8 mouse cellular contexts compared by ENCODE assay signal in genomic region chr17:24672141-24672540, GRCm38 (mm10). TPM values are rescaled to one million over a fixed set of nuclear protein-coding genes. Genes with fewer than 3 reads are reported as not detected.
DNase-seq lines count a peak whose midpoint lies in the region; ATAC-seq and TF ChIP-seq lines count a peak whose summit lies in the region.

No protein-coding gene starts in this region.

- no peak for ATAC-seq in hindbrain, embryonic 15.5 days (ENCODE audit: low FRiP score, low read depth)
- ATAC-seq in hindbrain, embryonic 12.5 days (ENCODE audit: low FRiP score): no peak
- ATAC-seq in embryonic facial prominence, embryonic 12.5 days (ENCODE audit: insufficient number of reproducible peaks, insufficient read depth, low FRiP score, low TSS enrichment): no peak
- no peak for ATAC-seq in intestine, embryonic 14.5 days (replicated peaks; ENCODE audit: low FRiP score, low TSS enrichment, low read depth)
- ATAC-seq in liver, embryonic 14.5 days (ENCODE audit: insufficient read depth): 0 out of 2 replicates have a peak, but pooled peaks have one; percentile 7

- H3K4me2 ChIP-seq in hindbrain, embryonic 15.5 days: peak overlapping the region; percentile 5; the same call in 1 of the 2 replicates
- no peak overlapping the region for H3K4me2 ChIP-seq in hindbrain, embryonic 12.5 days (replicated peaks)
- peak overlapping the region; percentile 83 for H3K4me2 ChIP-seq in embryonic facial prominence, embryonic 12.5 days (replicated peaks)
- H3K4me2 ChIP-seq in intestine, embryonic 14.5 days (ENCODE audit: low read length): peak overlapping the region; percentile 20
- H3K4me2 ChIP-seq in liver, embryonic 14.5 days (ENCODE audit: low read depth): peak overlapping the region; percentile 96

- 32% methylated on average over 5 of the region's 5 CpGs for WGBS in hindbrain, embryonic 15.5 days
- WGBS in hindbrain, embryonic 12.5 days: 39% methylated on average over 5 of the region's 5 CpGs
- 16% methylated on average over 5 of the region's 5 CpGs for WGBS in embryonic facial prominence, embryonic 12.5 days
- WGBS in intestine, embryonic 14.5 days: 15% methylated on average over 5 of the region's 5 CpGs
- 10% methylated on average over 5 of the region's 5 CpGs for WGBS in liver, embryonic 14.5 days (ENCODE audit: insufficient replicate concordance)

- no peak overlapping the region for H3K27ac ChIP-seq in hindbrain, embryonic 15.5 days (replicated peaks)
- H3K27ac ChIP-seq in hindbrain, embryonic 12.5 days: no peak overlapping the region
- H3K27ac ChIP-seq in embryonic facial prominence, embryonic 12.5 days: no peak overlapping the region
- H3K27ac ChIP-seq in intestine, embryonic 14.5 days (ENCODE audit: low read depth): no peak overlapping the region
- no peak overlapping the region for H3K27ac ChIP-seq in liver, embryonic 14.5 days

- no peak for TF ChIP-seq EP300 in liver, embryonic 14.5 days (IDR thresholded peaks at IDR 0.05; ENCODE audit: low read depth)

- H3K36me3 ChIP-seq in hindbrain, embryonic 15.5 days: 0 out of 2 replicates have a peak, but pooled peaks cover 8% of the 10 kb centered on the region
- H3K36me3 ChIP-seq in hindbrain, embryonic 12.5 days: peaks cover 9% of the 10 kb centered on the region
- H3K36me3 ChIP-seq in embryonic facial prominence, embryonic 12.5 days: peaks cover 9% of the 10 kb centered on the region
- H3K36me3 ChIP-seq in intestine, embryonic 14.5 days (ENCODE audit: control insufficient read depth, insufficient read depth, low read length): peaks cover 6% of the 10 kb centered on the region
- H3K36me3 ChIP-seq in liver, embryonic 14.5 days (replicated peaks; ENCODE audit: control insufficient read depth, insufficient read depth, low read depth): peaks cover 6% of the 10 kb centered on the region

- H3K9ac ChIP-seq in hindbrain, embryonic 15.5 days: no peak overlapping the region
- H3K9ac ChIP-seq in hindbrain, embryonic 12.5 days: no peak overlapping the region
- H3K9ac ChIP-seq in embryonic facial prominence, embryonic 12.5 days: peak overlapping the region; percentile 27; the same call in 1 of the 2 replicates
- H3K9ac ChIP-seq in intestine, embryonic 14.5 days (ENCODE audit: low read length): 0 out of 2 replicates have a peak overlapping the region, but pooled peaks have one; percentile 6
- H3K9ac ChIP-seq in liver, embryonic 14.5 days (replicated peaks): peak overlapping the region; percentile 16; the same call in 1 of the 2 replicates

- DNase-seq in intestine, embryonic 14.5 days (ENCODE audit: low spot score): no peak
- DNase-seq in liver, embryonic 14.5 days (ENCODE audit: low read depth in 3 of 3, low spot score in 3 of 3): peak in 1 of 3 experiments; percentile 47
- DNase-seq in retina, postnatal 1 day: no peak
- DNase-seq in left cerebral cortex, adult 11 months (ENCODE audit: low spot score): no peak
- DNase-seq in c-Kit-positive CD71-positive TER-119-positive erythroid progenitor cells, embryonic 14.5 days (ENCODE audit: low spot score): no peak

- H3K9me3 ChIP-seq in hindbrain, embryonic 15.5 days: no peaks in the 10 kb centered on the region
- no peaks in the 10 kb centered on the region for H3K9me3 ChIP-seq in hindbrain, embryonic 12.5 days (replicated peaks)
- no peaks in the 10 kb centered on the region for H3K9me3 ChIP-seq in embryonic facial prominence, embryonic 12.5 days
- H3K9me3 ChIP-seq in intestine, embryonic 14.5 days (ENCODE audit: control insufficient read depth, low read length): no peaks in the 10 kb centered on the region
- no peaks in the 10 kb centered on the region for H3K9me3 ChIP-seq in liver, embryonic 14.5 days (ENCODE audit: control insufficient read depth, low read length)

- H3K4me3 ChIP-seq in hindbrain, embryonic 15.5 days: no peak overlapping the region
- H3K4me3 ChIP-seq in hindbrain, embryonic 12.5 days: no peak overlapping the region
- H3K4me3 ChIP-seq in embryonic facial prominence, embryonic 12.5 days: 0 out of 2 replicates have a peak overlapping the region, but pooled peaks have one; percentile 9
- H3K4me3 ChIP-seq in intestine, embryonic 14.5 days (ENCODE audit: low read depth, low read length): no peak overlapping the region
- no peak overlapping the region for H3K4me3 ChIP-seq in liver, embryonic 14.5 days (ENCODE audit: insufficient read depth in 1 of 2, low read depth in 2 of 2, low read length in 2 of 2)

- TF ChIP-seq CTCF in liver, embryonic 14.5 days (IDR thresholded peaks at IDR 0.05; ENCODE audit: low read depth): no peak

- H3K4me1 ChIP-seq in hindbrain, embryonic 15.5 days (replicated peaks): peaks cover 36% of the 10 kb centered on the region
- H3K4me1 ChIP-seq in hindbrain, embryonic 12.5 days: peaks cover 29% of the 10 kb centered on the region
- H3K4me1 ChIP-seq in embryonic facial prominence, embryonic 12.5 days: peaks cover 33% of the 10 kb centered on the region
- H3K4me1 ChIP-seq in intestine, embryonic 14.5 days (replicated peaks; ENCODE audit: control insufficient read depth, insufficient read depth, low read length): peaks cover 26% of the 10 kb centered on the region
- peaks cover 21 to 30% of the 10 kb centered on the region in 2 experiments for H3K4me1 ChIP-seq in liver, embryonic 14.5 days (replicated peaks; ENCODE audit: control insufficient read depth in 2 of 2, insufficient read depth in 2 of 2, low read length in 1 of 2)

- no peaks in the 10 kb centered on the region for H3K27me3 ChIP-seq in hindbrain, embryonic 15.5 days
- H3K27me3 ChIP-seq in hindbrain, embryonic 12.5 days: no peaks in the 10 kb centered on the region
- no peaks in the 10 kb centered on the region for H3K27me3 ChIP-seq in embryonic facial prominence, embryonic 12.5 days
- no peaks in the 10 kb centered on the region for H3K27me3 ChIP-seq in intestine, embryonic 14.5 days (replicated peaks; ENCODE audit: control insufficient read depth, insufficient read depth, low read length)
- H3K27me3 ChIP-seq in liver, embryonic 14.5 days (ENCODE audit: control insufficient read depth, insufficient read depth, low read length): no peaks in the 10 kb centered on the region

RNA-seq across cellular contexts. Expression of gene Zfp598, which starts 2.7 kb away (rescaled TPM):
- 20.6 and 24.5 TPM in 2 replicates for polyA plus RNA-seq in hindbrain, embryonic 15.5 days (2015; fragmentation: Nextera tagmentation; extraction: Ambion mirVana)
- 23.0 and 25.2 TPM in 2 replicates for polyA plus RNA-seq in hindbrain, embryonic 12.5 days (2016; fragmentation: Nextera tagmentation; extraction: Ambion mirVana)
- 23.5 and 25.4 TPM in 2 replicates for polyA plus RNA-seq in embryonic facial prominence, embryonic 12.5 days (2016; fragmentation: Nextera tagmentation; extraction: Ambion mirVana)
- 28.0 and 30.6 TPM in 2 replicates for polyA plus RNA-seq in intestine, embryonic 14.5 days (2014; fragmentation: Nextera tagmentation; extraction: Ambion mirVana)
- polyA plus RNA-seq in liver, embryonic 14.5 days (2012; rRNA removed): 21.3 and 23.8 TPM in 2 replicates
- polyA plus RNA-seq in liver, embryonic 14.5 days (2014; fragmentation: Nextera tagmentation; extraction: Ambion mirVana): 10.7 and 14.5 TPM in 2 replicates

RNA-seq across cellular contexts. Expression of gene Npw, which starts 13.9 kb away (rescaled TPM):
- 0.31 and 0.54 TPM in 2 replicates for polyA plus RNA-seq in hindbrain, embryonic 15.5 days (2015; fragmentation: Nextera tagmentation; extraction: Ambion mirVana)
- not detected in 2 replicates for polyA plus RNA-seq in hindbrain, embryonic 12.5 days (2016; fragmentation: Nextera tagmentation; extraction: Ambion mirVana)
- polyA plus RNA-seq in embryonic facial prominence, embryonic 12.5 days (2016; fragmentation: Nextera tagmentation; extraction: Ambion mirVana): 0.35 and 0.76 TPM in 2 replicates
- polyA plus RNA-seq in intestine, embryonic 14.5 days (2014; fragmentation: Nextera tagmentation; extraction: Ambion mirVana): not detected in 2 replicates
- 0.27 TPM in 1 of 2 replicates, not detected in the other for polyA plus RNA-seq in liver, embryonic 14.5 days (2012; rRNA removed)
- polyA plus RNA-seq in liver, embryonic 14.5 days (2014; fragmentation: Nextera tagmentation; extraction: Ambion mirVana): 0.29 TPM in 1 of 2 replicates, not detected in the other

RNA-seq across cellular contexts. Expression of gene Syngr3, which starts 17.6 kb away (rescaled TPM):
- 234 and 241 TPM in 2 replicates for polyA plus RNA-seq in hindbrain, embryonic 15.5 days (2015; fragmentation: Nextera tagmentation; extraction: Ambion mirVana)
- polyA plus RNA-seq in hindbrain, embryonic 12.5 days (2016; fragmentation: Nextera tagmentation; extraction: Ambion mirVana): 30.6 and 32.1 TPM in 2 replicates
- polyA plus RNA-seq in embryonic facial prominence, embryonic 12.5 days (2016; fragmentation: Nextera tagmentation; extraction: Ambion mirVana): 8.4 and 10.5 TPM in 2 replicates
- polyA plus RNA-seq in intestine, embryonic 14.5 days (2014; fragmentation: Nextera tagmentation; extraction: Ambion mirVana): 7.5 and 7.7 TPM in 2 replicates
- 0.06 and 0.14 TPM in 2 replicates for polyA plus RNA-seq in liver, embryonic 14.5 days (2012; rRNA removed)
- polyA plus RNA-seq in liver, embryonic 14.5 days (2014; fragmentation: Nextera tagmentation; extraction: Ambion mirVana): 0.08 TPM in 1 of 2 replicates, not detected in the other

RNA-seq across cellular contexts. Expression of gene Slc9a3r2, which starts 22.0 kb away (rescaled TPM):
- 55.5 and 57.0 TPM in 2 replicates for polyA plus RNA-seq in hindbrain, embryonic 15.5 days (2015; fragmentation: Nextera tagmentation; extraction: Ambion mirVana)
- 39.2 and 39.6 TPM in 2 replicates for polyA plus RNA-seq in hindbrain, embryonic 12.5 days (2016; fragmentation: Nextera tagmentation; extraction: Ambion mirVana)
- polyA plus RNA-seq in embryonic facial prominence, embryonic 12.5 days (2016; fragmentation: Nextera tagmentation; extraction: Ambion mirVana): 59.6 and 60.6 TPM in 2 replicates
- polyA plus RNA-seq in intestine, embryonic 14.5 days (2014; fragmentation: Nextera tagmentation; extraction: Ambion mirVana): 51.7 and 58.2 TPM in 2 replicates
- 5.5 and 5.7 TPM in 2 replicates for polyA plus RNA-seq in liver, embryonic 14.5 days (2012; rRNA removed)
- polyA plus RNA-seq in liver, embryonic 14.5 days (2014; fragmentation: Nextera tagmentation; extraction: Ambion mirVana): 8.1 and 9.9 TPM in 2 replicates

RNA-seq across cellular contexts. Expression of gene Gfer, which starts 23.8 kb away (rescaled TPM):
- 36.5 and 36.6 TPM in 2 replicates for polyA plus RNA-seq in hindbrain, embryonic 15.5 days (2015; fragmentation: Nextera tagmentation; extraction: Ambion mirVana)
- polyA plus RNA-seq in hindbrain, embryonic 12.5 days (2016; fragmentation: Nextera tagmentation; extraction: Ambion mirVana): 42.2 and 42.4 TPM in 2 replicates
- 47.9 and 48.0 TPM in 2 replicates for polyA plus RNA-seq in embryonic facial prominence, embryonic 12.5 days (2016; fragmentation: Nextera tagmentation; extraction: Ambion mirVana)
- polyA plus RNA-seq in intestine, embryonic 14.5 days (2014; fragmentation: Nextera tagmentation; extraction: Ambion mirVana): 48.1 and 48.5 TPM in 2 replicates
- polyA plus RNA-seq in liver, embryonic 14.5 days (2012; rRNA removed): 13.9 and 19.5 TPM in 2 replicates
- polyA plus RNA-seq in liver, embryonic 14.5 days (2014; fragmentation: Nextera tagmentation; extraction: Ambion mirVana): 30.2 and 32.3 TPM in 2 replicates

Comparison
In these comparisons a context has a peak if more than half of its experiments do, and no peak if none do; other contexts are left out.
1. H3K9ac ChIP-seq: peak in embryonic facial prominence, embryonic 12.5 days (single experiment), intestine, embryonic 14.5 days (single experiment) and liver, embryonic 14.5 days (single experiment); none in hindbrain, embryonic 15.5 days (single experiment) and hindbrain, embryonic 12.5 days (single experiment).